Mouse (Mus musculus): Measurements from ENCODE around the gene Gm281. TPM values are rescaled to one million over a fixed set of nuclear protein-coding genes. Genes with fewer than 3 reads are reported as not detected.
"Not testable (repeated sequence)": the region's sequence is repeated elsewhere in the genome, so short reads cannot be mapped to it uniquely, and the experiment has no call there.

Gene Gm281
- not detected in 2 replicates for polyA plus RNA-seq (2014; fragmentation: Nextera tagmentation; extraction: Ambion mirVana)

DNA sequence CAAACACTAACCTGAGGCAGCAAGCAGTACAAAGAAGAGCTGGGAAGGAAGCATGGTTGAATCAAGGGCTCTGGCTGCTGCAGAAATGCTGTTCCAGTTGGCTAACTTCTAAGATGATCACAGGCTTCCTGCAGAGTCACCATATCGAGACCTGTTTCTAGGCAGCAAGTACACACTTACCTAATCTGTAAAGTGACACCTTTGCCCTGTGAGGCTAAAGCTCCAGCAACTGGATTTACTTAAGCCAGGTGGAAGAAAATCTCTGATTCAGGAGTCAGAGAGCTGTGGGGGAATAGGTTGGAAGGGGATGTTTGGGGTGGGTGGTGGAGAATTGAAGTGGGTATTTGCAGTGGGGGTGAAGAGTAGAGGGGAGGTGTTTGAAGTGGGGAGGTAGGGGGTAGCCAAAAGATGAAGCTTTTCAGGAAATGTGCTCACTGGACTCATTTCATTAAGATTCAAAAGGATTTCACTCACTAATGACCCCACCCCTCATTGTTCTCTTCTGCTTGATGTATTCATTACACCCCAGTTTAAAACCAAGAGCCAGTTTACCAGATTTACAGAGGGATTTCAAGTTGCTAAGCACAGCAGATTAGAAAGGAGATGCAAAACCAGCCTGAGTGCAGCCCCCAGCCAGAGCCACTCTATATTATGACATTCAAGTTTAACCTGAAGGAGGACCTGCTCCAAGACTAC, at the start of gene Gm281:
TSS of gene Gm281 (minus strand) at position 92 of the 696 bp plus-strand sequence.
- no peak within 1 kb of the TSS for H3K4me3 ChIP-seq (ENCODE audit: low read length)
- no peaks in the 10 kb centered on the region for H3K27me3 ChIP-seq (ENCODE audit: control insufficient read depth, insufficient read depth, low read length)
- no peak for ATAC-seq (ENCODE audit: low FRiP score, low TSS enrichment)
- H3K4me2 ChIP-seq (replicated peaks; ENCODE audit: low read depth, low read length): no peak within 1 kb of the TSS
- no peak within 1 kb of the TSS for H3K27ac ChIP-seq (ENCODE audit: low read depth, low read length)
- no peaks in the 10 kb centered on the region for H3K4me1 ChIP-seq (ENCODE audit: control insufficient read depth, insufficient read depth, low read length)
- 33% methylated on average over 1 of the region's 1 CpGs for WGBS
- H3K36me3 ChIP-seq (ENCODE audit: control insufficient read depth, insufficient read depth, low read length): no peaks in the 10 kb centered on the region
- H3K9me3 ChIP-seq (ENCODE audit: control insufficient read depth, low read length): no peaks in the 10 kb centered on the region
- no peak within 1 kb of the TSS for H3K9ac ChIP-seq (ENCODE audit: low read depth, low read length)

GRCm38 (mm10) chr14:13963527-13963926, 49.2 kb upstream of the Gm281 start:
- Histone ChIP-seq H3K4me2 (replicated peaks; ENCODE audit: low read depth, low read length) (no peak overlapping the region), H3K4me1 (ENCODE audit: control insufficient read depth, insufficient read depth, low read length) (peaks cover 12% of the 10 kb centered on the region), H3K36me3 (ENCODE audit: control insufficient read depth, insufficient read depth, low read length) (no peaks in the 10 kb centered on the region), H3K27me3 (ENCODE audit: control insufficient read depth, insufficient read depth, low read length) (no peaks in the 10 kb centered on the region), H3K9me3 (ENCODE audit: control insufficient read depth, low read length) (no peaks in the 10 kb centered on the region), H3K4me3 (ENCODE audit: low read length) (no peak overlapping the region), H3K27ac (ENCODE audit: low read depth, low read length) (no peak overlapping the region), H3K9ac (ENCODE audit: low read depth, low read length) (no peak overlapping the region)
- WGBS: 43% methylated on average over 1 of the region's 1 CpGs
- ATAC-seq (ENCODE audit: low FRiP score, low TSS enrichment): no peak

DNA sequence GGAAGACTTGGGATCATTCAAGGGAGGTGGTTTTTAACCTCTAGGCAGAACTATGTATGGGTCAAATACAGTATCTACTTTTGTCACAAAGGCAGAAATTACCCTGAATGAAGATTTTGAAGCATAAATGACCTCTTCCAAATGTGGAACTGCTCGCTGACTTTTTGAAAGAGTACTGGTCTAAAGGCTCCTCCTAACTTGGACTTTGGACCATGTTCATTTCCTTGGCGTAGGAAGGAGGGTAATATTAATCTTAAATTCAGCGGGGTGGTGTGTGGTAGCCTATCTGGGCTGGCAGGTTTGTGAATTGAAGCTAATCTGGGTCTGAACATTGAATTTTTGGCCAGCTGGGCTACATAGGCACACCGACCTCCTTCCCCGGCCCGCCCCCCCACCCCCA, 48.2 kb upstream of the Gm281 start:
- Histone ChIP-seq H3K27me3 (ENCODE audit: control insufficient read depth, insufficient read depth, low read length) (no peaks in the 10 kb centered on the region), H3K9me3 (ENCODE audit: control insufficient read depth, low read length) (no peaks in the 10 kb centered on the region), H3K9ac (ENCODE audit: low read depth, low read length) (no peak overlapping the region), H3K4me2 (replicated peaks; ENCODE audit: low read depth, low read length) (no peak overlapping the region), H3K4me3 (ENCODE audit: low read length) (no peak overlapping the region), H3K36me3 (ENCODE audit: control insufficient read depth, insufficient read depth, low read length) (no peaks in the 10 kb centered on the region), H3K27ac (ENCODE audit: low read depth, low read length) (no peak overlapping the region), H3K4me1 (ENCODE audit: control insufficient read depth, insufficient read depth, low read length) (peaks cover 12% of the 10 kb centered on the region)
- WGBS: 95% methylated on average over 6 of the region's 6 CpGs
- ATAC-seq (ENCODE audit: low FRiP score, low TSS enrichment): no peak

- Histone ChIP-seq H3K9ac (ENCODE audit: low read depth, low read length) (peak within 1 kb of the TSS; percentile 98), H3K9me3 (ENCODE audit: control insufficient read depth, low read length) (no peaks in the 10 kb centered on the region), H3K4me3 (ENCODE audit: low read length) (peak within 1 kb of the TSS; percentile 69), H3K27ac (ENCODE audit: low read depth, low read length) (peak within 1 kb of the TSS; percentile 90), H3K36me3 (ENCODE audit: control insufficient read depth, insufficient read depth, low read length) (no peaks in the 10 kb centered on the region), H3K4me1 (ENCODE audit: control insufficient read depth, insufficient read depth, low read length) (peaks cover 12% of the 10 kb centered on the region), H3K4me2 (replicated peaks; ENCODE audit: low read depth, low read length) (peak within 1 kb of the TSS; percentile 59), H3K27me3 (ENCODE audit: control insufficient read depth, insufficient read depth, low read length) (no peaks in the 10 kb centered on the region)
- peak; percentile 74 for ATAC-seq (ENCODE audit: low FRiP score, low TSS enrichment)
- WGBS: 8% methylated on average over 29 of the region's 56 CpGs
Measured at GRCm38 (mm10) chr14:13961401-13962112, 47.3 kb upstream of the Gm281 start, which contains the start of the genes Atxn7 and Thoc7. TSS of gene Atxn7 (plus strand) at chr14:13961440. TSS of gene Thoc7 (minus strand) at chr14:13961852.

DNA sequence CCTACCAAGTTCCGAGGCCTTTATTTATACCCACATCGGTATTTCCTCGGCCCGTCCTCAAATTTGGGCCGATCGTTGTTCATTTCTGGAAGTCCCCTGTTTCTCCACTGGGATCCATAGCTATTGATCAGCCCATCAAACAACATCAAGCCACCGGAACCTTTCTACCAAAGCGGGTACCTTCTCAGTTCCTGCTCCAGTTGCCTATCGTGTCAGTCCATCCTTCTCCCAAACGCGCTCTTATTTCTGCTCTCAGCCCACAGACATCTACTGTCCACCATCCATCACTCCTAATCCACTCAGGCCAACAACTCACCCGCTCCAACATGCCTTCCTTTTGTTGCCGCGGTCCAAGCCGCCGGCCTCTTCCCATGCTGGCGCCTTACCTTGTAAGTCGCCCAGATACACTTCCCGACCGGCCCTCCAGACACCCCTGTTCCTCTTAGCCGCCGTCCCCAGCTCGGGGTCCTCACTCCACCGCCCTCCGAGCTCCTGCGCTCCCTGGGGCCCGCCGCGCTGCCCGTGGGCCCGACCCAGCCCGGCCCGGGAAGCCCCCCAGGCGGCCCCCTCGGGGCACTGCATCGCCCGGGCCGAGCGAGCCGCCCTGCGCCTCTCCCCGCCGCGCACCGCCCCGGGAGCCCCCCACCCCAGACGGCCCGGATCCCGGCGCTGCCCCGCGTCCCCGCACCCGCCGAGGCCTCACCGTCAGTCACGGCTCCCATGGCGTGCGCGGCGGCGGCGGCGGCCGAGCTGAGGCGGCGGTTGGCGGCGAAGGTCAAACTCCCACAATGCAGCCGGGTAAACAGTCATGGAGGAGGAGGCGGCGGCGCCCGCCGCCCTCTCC, 46.4 kb upstream of the Gm281 start:
- H3K27ac ChIP-seq (ENCODE audit: low read depth, low read length): peak overlapping the region; percentile 90
- peak overlapping the region; percentile 69 for H3K4me3 ChIP-seq (ENCODE audit: low read length)
- H3K9ac ChIP-seq (ENCODE audit: low read depth, low read length): peak overlapping the region; percentile 98
- H3K36me3 ChIP-seq (ENCODE audit: control insufficient read depth, insufficient read depth, low read length): peaks cover 4% of the 10 kb centered on the region; the same call in 1 of the 2 replicates
- no peaks in the 10 kb centered on the region for H3K27me3 ChIP-seq (ENCODE audit: control insufficient read depth, insufficient read depth, low read length)
- H3K9me3 ChIP-seq (ENCODE audit: control insufficient read depth, low read length): no peaks in the 10 kb centered on the region
- H3K4me1 ChIP-seq (ENCODE audit: control insufficient read depth, insufficient read depth, low read length): peaks cover 12% of the 10 kb centered on the region
- WGBS: 1% methylated on average over 61 of the region's 75 CpGs
- ATAC-seq (ENCODE audit: low FRiP score, low TSS enrichment): peak; percentile 84
- H3K4me2 ChIP-seq (replicated peaks; ENCODE audit: low read depth, low read length): peak overlapping the region; percentile 59

DNA sequence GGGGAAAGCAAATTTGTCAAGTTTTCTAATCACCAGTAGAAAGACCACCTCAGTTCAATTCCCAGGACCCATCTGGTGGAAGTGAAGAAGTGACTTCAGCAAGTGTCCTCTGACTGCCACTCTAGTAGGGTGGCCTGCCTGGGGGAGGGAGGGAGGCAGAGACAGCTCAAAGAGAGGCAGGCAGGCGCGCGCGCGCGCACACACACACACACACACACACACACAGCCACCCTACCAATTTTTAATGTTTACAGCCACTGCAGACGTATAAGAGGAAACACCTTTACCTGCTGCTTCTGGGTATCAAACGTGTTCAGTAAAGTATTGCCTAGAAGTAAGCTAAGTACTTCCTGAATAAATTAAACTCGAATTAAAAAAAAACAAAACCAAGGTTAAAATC, 45.8 kb upstream of the Gm281 start:
- Histone ChIP-seq H3K27me3 (ENCODE audit: control insufficient read depth, insufficient read depth, low read length) (no peaks in the 10 kb centered on the region), H3K27ac (ENCODE audit: low read depth, low read length) (peak overlapping the region; percentile 90; the same call in 1 of the 2 replicates), H3K9ac (ENCODE audit: low read depth, low read length) (peak overlapping the region; percentile 98), H3K9me3 (ENCODE audit: control insufficient read depth, low read length) (no peaks in the 10 kb centered on the region), H3K36me3 (ENCODE audit: control insufficient read depth, insufficient read depth, low read length) (peaks cover 7% of the 10 kb centered on the region; the same call in 1 of the 2 replicates), H3K4me1 (ENCODE audit: control insufficient read depth, insufficient read depth, low read length) (peaks cover 12% of the 10 kb centered on the region), H3K4me3 (ENCODE audit: low read length) (peak overlapping the region; percentile 69), H3K4me2 (replicated peaks; ENCODE audit: low read depth, low read length) (peak overlapping the region; percentile 59)
- ATAC-seq (ENCODE audit: low FRiP score, low TSS enrichment): peak; percentile 41
- WGBS: 2% methylated on average over 9 of the region's 9 CpGs

DNA sequence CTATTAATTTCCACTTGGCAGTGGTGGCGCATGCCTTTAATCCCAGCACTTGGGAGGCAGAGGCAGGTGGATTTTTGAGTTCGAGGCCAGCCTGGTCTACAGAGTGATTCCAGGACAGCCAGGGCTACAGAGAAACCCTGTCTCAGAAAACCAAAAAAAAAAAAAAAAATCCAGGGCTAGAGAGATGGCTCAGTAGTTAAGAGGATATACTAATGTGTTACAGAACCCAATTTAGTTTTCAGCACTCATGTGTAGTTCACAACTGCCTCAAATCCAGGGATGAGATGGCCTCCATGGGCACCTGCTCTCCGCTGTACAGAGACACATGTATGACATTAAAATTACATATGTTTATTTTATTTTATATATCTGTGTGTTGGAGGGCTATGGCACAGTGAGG, 37.9 kb upstream of the Gm281 start:
- not testable (repeated sequence) for H3K27me3 ChIP-seq (ENCODE audit: control insufficient read depth, insufficient read depth, low read length); H3K9me3 ChIP-seq (ENCODE audit: control insufficient read depth, low read length); H3K4me2 ChIP-seq (replicated peaks; ENCODE audit: low read depth, low read length); H3K27ac ChIP-seq (ENCODE audit: low read depth, low read length); H3K9ac ChIP-seq (ENCODE audit: low read depth, low read length); H3K4me1 ChIP-seq (ENCODE audit: control insufficient read depth, insufficient read depth, low read length); ATAC-seq (ENCODE audit: low FRiP score, low TSS enrichment); H3K4me3 ChIP-seq (ENCODE audit: low read length)
- H3K36me3 ChIP-seq (ENCODE audit: control insufficient read depth, insufficient read depth, low read length): peaks cover 52% of the 10 kb centered on the region
- WGBS: 100% methylated on average over 3 of the region's 3 CpGs

DNA sequence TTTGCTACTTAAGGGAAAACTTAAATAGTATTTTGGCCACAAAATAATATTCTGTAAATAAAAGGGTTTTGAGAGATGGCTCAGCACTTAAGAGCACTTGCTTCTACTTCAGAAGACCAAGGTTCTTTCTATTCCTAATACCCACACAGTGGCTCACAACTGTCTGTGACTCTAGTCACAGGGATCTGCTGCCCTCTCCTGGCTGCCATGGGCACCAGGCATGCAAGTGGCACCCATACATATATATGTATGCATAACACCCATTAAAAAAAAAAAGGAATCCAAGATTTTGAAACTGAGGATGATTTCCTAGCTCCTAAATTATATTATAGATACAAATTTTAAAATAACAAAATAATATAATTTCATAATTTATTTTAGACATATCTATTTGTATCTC, 36.1 kb upstream of the Gm281 start:
- Histone ChIP-seq H3K4me1 (ENCODE audit: control insufficient read depth, insufficient read depth, low read length) (no peaks in the 10 kb centered on the region), H3K9ac (ENCODE audit: low read depth, low read length) (no peak overlapping the region), H3K27ac (ENCODE audit: low read depth, low read length) (no peak overlapping the region), H3K4me3 (ENCODE audit: low read length) (no peak overlapping the region), H3K9me3 (ENCODE audit: control insufficient read depth, low read length) (no peaks in the 10 kb centered on the region), H3K4me2 (replicated peaks; ENCODE audit: low read depth, low read length) (no peak overlapping the region), H3K36me3 (ENCODE audit: control insufficient read depth, insufficient read depth, low read length) (peaks cover 47% of the 10 kb centered on the region), H3K27me3 (ENCODE audit: control insufficient read depth, insufficient read depth, low read length) (no peaks in the 10 kb centered on the region)
- ATAC-seq (ENCODE audit: low FRiP score, low TSS enrichment): no peak
